Mouse (Mus musculus): ENCODE data around the gene Edem1.

DNA sequence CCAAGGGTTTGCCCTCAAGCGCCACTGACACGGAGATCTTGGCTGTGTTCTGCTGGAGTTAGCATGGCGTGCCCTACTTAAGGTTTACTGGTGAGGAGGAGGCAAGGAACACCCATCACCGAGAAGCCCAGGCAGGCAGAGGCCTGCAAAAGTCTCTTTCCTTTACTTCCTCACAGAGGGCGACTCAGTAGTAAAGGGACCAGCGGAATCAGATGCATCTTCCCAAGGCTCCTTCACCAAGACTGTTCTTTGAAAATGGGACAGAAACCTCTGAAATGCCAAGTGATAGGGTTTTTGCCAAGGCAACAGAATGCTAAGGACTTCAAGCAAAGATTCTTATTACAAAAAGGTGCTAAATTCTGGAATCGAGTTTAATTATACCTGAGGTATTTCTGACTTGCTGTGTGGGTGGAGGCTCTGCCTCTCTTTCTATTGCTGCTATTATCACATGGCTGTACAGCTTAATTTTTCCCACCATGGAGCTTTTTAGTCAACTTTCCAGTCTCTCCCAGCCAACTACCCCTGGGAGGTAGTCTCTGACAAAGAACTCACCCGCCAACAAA, 68.2 kb downstream of the Edem1 start:
- TF ChIP-seq POLR2A (IDR thresholded peaks at IDR 0.05; ENCODE audit: low read depth, low read length) (no peak), CTCF (conservative IDR thresholded peaks at IDR 0.05; ENCODE audit: insufficient read depth, insufficient read length, low read depth, low read length) (no peak)
